Mouse (Mus musculus) G1E-ER4 (cell line): ENCODE measurements at regions not wholly inside any gene's neighbourhood (a gene's known extent, or its start where the extent isn't known, plus 50 kb on each side); places are given as distances from the start of the nearest gene placed in this dataset.

Experiments
- GATA1 ChIP-seq: IDR thresholded peaks from one replicate; pipeline ENCODE4 v1.8.0; 2012; ENCODE audit warnings: low read length, inconsistent platforms

GRCm38 (mm10) chr8:41969408-41969807 is 552.5 kb upstream of the Frg1 start:
- no peak for TF ChIP-seq GATA1

- TF ChIP-seq GATA1, result no peak
These were observed 547.2 kb upstream of the Frg1 start for GRCm38 (mm10) chr8:41964088-41964487.

- TF ChIP-seq GATA1, result no peak
These were observed 540.0 kb upstream of the Frg1 start for GRCm38 (mm10) chr8:41956878-41957277.

- TF ChIP-seq GATA1, result no peak
These were observed 533.9 kb upstream of the Frg1 start for GRCm38 (mm10) chr8:41950736-41951135.

- no peak for TF ChIP-seq GATA1
These were observed 522.4 kb upstream of the Frg1 start for GRCm38 (mm10) chr8:41939298-41939697.

DNA sequence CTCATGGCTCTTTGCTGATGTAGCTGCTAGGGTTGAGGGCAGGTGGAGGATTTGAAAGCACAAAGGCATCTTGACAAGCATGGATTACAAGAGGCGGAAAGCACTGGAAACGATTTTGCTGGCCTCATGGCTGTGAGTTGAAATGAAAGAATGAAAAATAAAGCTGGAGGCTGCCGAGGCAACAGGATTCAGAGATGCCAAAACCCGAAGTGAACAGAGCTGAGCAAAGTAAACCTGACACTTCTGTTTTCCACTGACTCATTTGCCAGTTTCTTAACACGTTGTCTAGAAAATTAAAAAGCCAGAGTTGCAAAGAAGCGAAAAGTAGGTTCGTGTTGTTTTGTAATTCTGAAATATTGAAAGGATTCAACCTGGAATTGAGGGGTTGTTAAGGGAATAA is 504.2 kb upstream of the Frg1 start:
- no peak for TF ChIP-seq GATA1

- no peak for TF ChIP-seq GATA1
These were observed 503.7 kb upstream of the Frg1 start for GRCm38 (mm10) chr8:41920536-41920935.

GRCm38 (mm10) chr8:41878029-41878748 is 461.3 kb upstream of the Frg1 start:
- TF ChIP-seq GATA1, result no peak

GRCm38 (mm10) chr8:41869681-41870356 is 452.9 kb upstream of the Frg1 start:
- TF ChIP-seq GATA1, result no peak

GRCm38 (mm10) chr8:41860918-41861317 is 444.0 kb upstream of the Frg1 start:
- TF ChIP-seq GATA1, result no peak

GRCm38 (mm10) chr8:41831713-41832112 is 414.8 kb upstream of the Frg1 start:
- TF ChIP-seq GATA1, result no peak

GRCm38 (mm10) chr8:41830407-41830806 is 413.5 kb upstream of the Frg1 start:
- no peak for TF ChIP-seq GATA1

DNA sequence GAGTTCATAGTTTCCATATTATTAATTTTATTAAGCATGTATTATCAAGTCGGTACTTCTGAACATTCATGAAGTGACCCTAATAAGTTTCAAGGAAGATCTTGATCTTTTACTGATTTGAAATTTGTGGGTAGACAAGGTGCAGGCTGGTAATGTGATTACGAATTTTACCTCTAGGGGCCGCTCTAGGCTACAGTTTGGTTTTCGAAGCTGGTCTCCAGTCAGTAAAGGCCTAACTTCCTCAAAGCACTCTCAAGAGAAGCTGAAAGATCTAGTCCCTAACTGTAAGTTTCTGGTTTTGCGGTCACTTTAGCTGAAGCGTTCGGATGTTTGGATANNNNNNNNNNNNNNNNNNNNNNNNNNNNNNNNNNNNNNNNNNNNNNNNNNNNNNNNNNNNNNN is 408.1 kb upstream of the Frg1 start:
- TF ChIP-seq GATA1, result no peak

DNA sequence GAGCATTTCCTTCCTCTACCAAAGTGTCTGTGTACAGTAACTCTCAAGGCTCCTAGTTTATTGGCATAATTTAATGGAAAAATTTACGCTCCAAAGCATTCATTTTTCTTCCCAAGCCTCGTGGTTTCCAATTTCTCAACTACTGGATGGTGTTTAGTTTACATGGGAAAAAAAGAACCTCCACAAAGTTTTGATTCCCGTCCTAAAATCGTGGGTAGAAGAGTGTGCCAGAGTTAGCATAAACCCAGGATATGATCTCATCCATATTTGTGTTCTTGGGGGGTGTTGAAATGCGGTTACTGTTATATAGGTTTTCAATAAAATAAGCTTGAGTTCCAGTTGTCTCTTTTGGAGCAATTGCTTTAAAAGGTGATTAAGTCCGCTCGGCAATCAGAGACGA is 406.2 kb upstream of the Frg1 start:
- no peak for TF ChIP-seq GATA1

DNA sequence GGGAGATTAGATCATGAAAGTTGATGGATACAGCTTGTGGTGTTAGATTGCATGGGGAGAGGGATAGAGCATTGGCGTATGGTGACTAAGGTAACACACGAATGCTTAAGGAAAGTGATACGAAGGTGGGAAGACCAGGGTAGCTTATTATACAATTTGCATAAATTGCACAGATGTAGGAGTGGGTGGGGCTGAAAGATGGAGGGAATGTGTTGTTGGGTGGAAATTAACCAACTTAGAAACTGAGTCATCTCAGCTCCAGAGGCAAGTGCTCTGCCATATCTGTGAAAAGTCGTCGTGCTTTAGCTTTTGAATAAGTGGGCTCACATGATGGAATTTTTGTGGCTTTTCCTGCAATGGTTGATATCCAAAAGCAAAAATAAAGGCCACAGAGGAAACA is 404.8 kb upstream of the Frg1 start:
- TF ChIP-seq GATA1, result no peak

GRCm38 (mm10) chr8:41820605-41821395 is 403.9 kb upstream of the Frg1 start:
- no peak for TF ChIP-seq GATA1

GRCm38 (mm10) chr8:41818577-41818976 is 401.7 kb upstream of the Frg1 start:
- TF ChIP-seq GATA1, result no peak

DNA sequence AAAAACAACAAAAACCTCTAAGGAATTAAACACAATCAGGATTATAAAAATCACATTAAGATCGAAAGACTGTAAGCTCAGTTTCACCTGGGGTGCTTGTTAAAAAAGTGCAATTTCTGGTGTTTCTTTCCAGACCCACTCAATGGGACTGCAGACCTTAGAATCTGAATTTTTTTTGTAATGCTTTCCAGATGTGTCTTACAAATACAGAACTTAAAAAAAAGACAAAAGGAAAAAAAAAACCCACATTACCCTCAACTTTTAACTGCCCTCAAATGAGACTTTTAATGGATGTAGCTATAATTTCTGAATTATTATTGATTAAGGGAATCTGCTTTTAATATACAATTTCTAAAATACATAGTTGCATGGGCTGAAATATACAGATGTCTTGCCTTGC is 401.2 kb upstream of the Frg1 start:
- no peak for TF ChIP-seq GATA1
